Mouse (Mus musculus): ENCODE results near the gene Snrpd3.

Gene Snrpd3

DNA sequence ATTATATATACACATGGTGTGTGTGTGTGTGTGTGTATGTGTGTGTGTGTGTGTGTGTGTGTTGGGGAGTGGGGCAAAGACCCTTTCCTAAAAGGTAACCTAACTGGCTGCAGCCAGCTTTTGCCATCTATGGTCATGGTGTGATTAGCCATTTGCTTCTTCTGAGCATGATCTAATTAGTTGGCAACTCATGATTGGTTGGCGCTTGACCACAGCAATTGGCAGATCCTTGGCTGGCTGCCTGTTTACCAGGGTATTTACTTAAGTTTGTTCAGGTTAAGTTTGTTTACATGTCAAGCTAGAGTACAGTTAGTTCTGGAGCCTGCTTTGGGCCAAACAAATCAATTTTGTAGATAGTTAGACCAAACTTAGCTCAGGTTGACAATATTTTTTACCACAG is 15.7 kb upstream of the Snrpd3 start:
- WGBS = 94% methylated on average over 1 of the region's 1 CpGs

- 93% methylated on average over 7 of the region's 7 CpGs for WGBS
Observed at GRCm38 (mm10) chr10:75503692-75504091, 13.7 kb upstream of the Snrpd3 start.

- whole genome bisulfite sequencing = 79% methylated on average over 8 of the region's 8 CpGs
Observed at GRCm38 (mm10) chr10:75504234-75505129, 12.9 kb upstream of the Snrpd3 start.

- WGBS = 79% methylated on average over 3 of the region's 3 CpGs
Observed at GRCm38 (mm10) chr10:75505130-75505495, 12.2 kb upstream of the Snrpd3 start.

DNA sequence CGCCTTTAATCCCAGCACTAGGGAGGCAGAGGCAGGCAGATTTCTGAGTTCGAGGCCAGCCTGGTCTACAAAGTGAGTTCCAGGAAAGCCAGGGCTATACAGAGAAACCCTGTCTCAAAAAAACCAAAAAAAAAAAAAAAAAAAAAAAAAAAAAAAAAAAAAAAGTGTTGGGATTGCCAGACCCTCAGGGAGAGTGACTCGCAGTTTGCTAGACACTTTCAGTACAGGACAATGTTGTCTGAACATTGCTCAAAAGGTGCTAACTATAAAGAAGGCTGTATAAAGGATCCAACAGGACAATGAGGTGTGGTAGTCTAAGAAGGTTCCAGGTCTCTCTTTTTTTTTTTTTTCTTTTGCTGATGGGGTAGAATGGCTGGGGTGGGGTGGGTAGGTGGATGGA is 11.4 kb upstream of the Snrpd3 start:
- 90% methylated on average over 3 of the region's 3 CpGs for WGBS

DNA sequence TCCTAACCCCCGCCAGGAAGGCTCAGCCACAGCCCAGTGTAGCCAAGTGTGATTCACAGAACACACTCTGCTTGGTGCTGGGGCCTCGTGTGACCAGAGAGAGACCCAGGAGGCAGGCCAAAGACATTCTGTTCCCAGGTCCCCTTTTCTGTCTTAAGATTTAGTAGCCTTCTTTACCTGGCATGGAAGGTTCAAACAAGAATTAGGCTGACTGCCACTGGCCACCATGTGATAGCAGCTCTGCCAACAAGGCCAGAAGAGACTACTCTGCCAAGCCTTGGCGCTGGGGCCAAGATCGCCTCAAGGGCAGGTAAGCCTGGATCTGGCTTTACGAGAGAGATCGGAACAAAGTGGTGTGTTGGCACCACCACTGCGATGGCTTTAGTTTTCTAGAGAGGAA is 6.9 kb upstream of the Snrpd3 start:
- 83% methylated on average over 7 of the region's 7 CpGs for WGBS

- WGBS = 91% methylated on average over 9 of the region's 9 CpGs
Observed at GRCm38 (mm10) chr10:75511060-75511459, 6.3 kb upstream of the Snrpd3 start.

GRCm38 (mm10) chr10:75511897-75512296 is 5.5 kb upstream of the Snrpd3 start:
- 94% methylated on average over 7 of the region's 7 CpGs for WGBS

DNA sequence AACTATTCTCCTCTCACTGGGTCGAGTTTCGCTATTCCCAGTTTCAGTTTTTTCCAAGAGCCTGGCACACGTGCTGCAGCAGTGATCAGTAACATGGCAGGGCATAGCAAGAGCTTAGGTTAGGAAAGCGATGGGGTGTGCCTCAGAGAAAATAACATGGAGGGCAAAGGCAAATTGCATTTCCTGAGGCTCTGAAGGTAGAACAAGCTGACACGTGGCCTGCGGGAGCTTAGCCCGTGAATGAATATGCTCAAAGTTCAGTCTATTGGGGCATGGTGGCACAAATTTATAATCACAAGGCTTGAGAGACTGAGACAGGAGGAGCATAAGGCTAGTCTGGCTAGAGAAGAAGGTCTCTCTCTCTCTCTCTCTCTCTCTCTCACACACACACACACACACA is 4.6 kb upstream of the Snrpd3 start:
- WGBS = 90% methylated on average over 7 of the region's 7 CpGs

- WGBS = 92% methylated on average over 8 of the region's 8 CpGs
Observed at GRCm38 (mm10) chr10:75513306-75514067, 3.9 kb upstream of the Snrpd3 start.

DNA sequence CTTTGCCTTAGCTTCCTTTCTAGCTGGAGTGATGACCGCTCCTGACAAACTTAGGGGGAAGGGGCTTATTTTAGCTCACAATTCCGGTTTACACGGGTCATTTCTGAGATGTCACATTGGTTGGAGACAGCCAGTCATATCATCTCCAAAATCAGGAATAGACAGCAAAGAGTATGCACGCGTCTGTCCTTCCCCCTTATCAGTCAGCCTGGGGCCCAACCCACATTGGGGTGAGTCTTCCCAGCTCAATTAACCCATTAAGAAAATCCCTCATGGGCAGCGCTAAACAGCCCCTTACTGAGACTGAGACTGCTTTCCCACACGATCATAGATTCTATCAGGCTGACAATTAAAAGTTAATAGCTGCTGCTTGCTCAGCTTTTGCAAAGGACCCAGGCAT is 3.0 kb upstream of the Snrpd3 start:
- 82% methylated on average over 7 of the region's 7 CpGs for WGBS

GRCm38 (mm10) chr10:75515216-75516037 is 1.9 kb upstream of the Snrpd3 start:
- 87% methylated on average over 4 of the region's 4 CpGs for WGBS

DNA sequence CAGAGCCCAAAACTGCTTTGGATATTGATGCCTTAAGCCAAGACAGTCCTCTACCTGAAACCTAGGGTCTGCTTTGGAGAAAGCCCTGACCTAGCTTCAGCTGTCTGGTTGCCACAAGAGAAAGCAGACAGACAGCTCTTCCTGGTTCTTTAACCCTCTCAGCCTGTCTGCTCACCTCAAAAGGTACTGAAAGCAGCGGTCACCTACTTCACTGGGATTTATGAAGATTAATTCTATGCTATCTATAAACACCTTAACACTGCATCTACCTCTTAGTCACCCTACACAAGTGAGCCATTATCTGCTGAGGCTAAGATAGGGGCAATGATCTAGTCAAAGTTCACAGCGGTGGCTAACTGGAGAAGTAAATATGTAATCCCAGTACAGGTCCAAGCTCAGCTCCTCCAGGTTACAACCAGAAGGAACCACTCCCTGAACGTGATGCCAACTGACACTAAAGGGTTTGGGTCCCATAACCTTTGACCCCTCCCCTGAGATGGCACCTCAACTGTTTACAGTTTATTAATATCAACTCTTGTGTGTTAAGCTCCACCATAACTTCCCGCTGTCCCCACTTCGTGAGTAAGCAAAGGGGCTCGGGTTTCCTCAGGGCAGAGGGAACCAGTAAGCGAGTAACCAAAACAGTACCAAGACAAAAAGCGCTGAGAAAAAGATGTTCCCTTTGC is 1.2 kb upstream of the Snrpd3 start:
- 31% methylated on average over 8 of the region's 8 CpGs for WGBS

DNA sequence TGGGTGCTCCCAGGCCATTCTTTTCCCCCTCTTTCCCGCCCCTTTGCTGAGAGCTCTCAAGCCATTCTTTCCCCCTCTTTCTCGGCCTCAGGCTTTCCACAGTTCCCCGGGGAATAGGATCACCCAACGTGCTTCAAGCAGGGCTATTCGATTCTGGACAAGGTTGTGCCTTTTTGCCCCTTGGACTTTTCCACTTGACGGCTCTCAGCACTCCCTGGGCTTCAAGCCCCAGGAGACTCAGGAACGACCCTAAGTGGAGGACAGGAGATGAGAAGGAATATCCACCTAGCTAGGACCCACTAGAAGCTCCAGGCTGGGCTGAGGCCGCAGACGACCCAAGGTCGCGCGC is 653 bp upstream of the Snrpd3 start:
- WGBS = 1% methylated on average over 12 of the region's 12 CpGs

- WGBS = under 1% methylated on average over 20 of the region's 20 CpGs
Observed at GRCm38 (mm10) chr10:75517758-75518143, 400 bp downstream of the Snrpd3 start, which contains the start of gene Gucd1. Gene Gucd1 (minus strand): TSS chr10:75517972.

DNA sequence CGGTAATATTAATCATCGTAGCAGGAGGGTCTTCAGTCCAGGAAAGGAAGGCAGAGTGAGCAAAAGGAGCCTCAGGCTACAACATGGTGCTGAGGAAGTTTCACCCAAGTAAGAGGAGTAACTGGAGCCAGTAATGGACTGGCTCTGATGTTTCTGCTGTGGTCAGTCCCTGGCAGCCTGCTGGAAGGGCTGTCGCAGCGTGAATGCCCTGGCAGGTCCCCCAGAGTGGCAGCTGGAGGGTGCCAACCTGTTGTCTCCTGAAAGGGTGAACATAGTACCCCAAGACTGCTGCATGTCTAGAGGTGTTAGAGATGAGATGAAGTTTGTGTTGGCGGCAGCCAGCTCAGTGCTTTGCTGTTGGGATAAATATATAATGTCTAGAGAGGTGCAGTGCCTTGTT is 3.2 kb downstream of the Snrpd3 start:
- 85% methylated on average over 5 of the region's 5 CpGs for WGBS

GRCm38 (mm10) chr10:75521643-75522042 is 4.3 kb downstream of the Snrpd3 start:
- 75% methylated on average over 4 of the region's 4 CpGs for WGBS

- WGBS = 86% methylated on average over 9 of the region's 9 CpGs
Observed at GRCm38 (mm10) chr10:75525450-75525849, 8.1 kb downstream of the Snrpd3 start.

GRCm38 (mm10) chr10:75530322-75530721 is 13.0 kb downstream of the Snrpd3 start:
- 82% methylated on average over 2 of the region's 2 CpGs for WGBS

GRCm38 (mm10) chr10:75531532-75532090 is 14.3 kb downstream of the Snrpd3 start:
- WGBS = 77% methylated on average over 9 of the region's 9 CpGs

GRCm38 (mm10) chr10:75534216-75534615 is 16.9 kb downstream of the Snrpd3 start:
- 88% methylated on average over 8 of the region's 8 CpGs for WGBS

Measured in cerebral cortex, adult 2 months (tissue).